Mouse (Mus musculus) left cerebral cortex, adult 18-20 months (tissue): ENCODE measurements around the gene Myh9. TPM values are rescaled to one million over a fixed set of nuclear protein-coding genes. Genes with fewer than 3 reads are reported as not detected.
A peak's percentile ranks its signal among the peaks of the same experiment; 100 is the strongest.
"Not testable (repeated sequence)": the region's sequence is repeated elsewhere in the genome, so short reads cannot be mapped to it uniquely, and the experiment has no call there.

Experiments
- DNase-seq, 2 experiments: peaks; one replicate each; pipeline ENCODE4 v3.0.0; 2021 to 2022; ENCODE audit warnings: low spot score in 2 of 2, mixed read lengths in 1 of 2
- total RNA-seq, 2 experiments: library from RNA; stranded (reverse); gene quantifications; 2 replicates each; pipeline ENCODE4 v1.2.3; 2021

Myh9 gene
- total RNA-seq, 2 experiments from 2014 or later = 74.4 to 78.9 TPM

DNA sequence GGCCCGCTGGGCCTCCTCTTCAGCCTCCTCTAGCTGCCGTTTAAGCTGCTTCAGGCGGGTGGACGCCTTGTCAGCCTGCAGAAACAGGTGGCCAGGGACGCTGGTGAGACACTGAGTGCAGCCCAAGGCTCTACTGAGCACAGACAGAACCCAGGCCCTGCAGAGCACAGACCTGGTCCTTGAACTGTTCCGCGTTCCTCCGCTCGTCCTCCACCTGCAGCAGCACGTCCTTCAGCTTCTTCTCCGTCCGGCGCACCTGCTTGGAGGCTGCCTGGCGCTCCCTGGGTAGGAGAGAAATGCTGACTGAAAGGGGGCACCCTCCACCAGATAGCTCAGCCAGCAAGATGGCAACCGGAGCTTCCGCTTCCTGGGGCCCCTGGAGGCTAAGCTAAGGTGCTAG, 78.9 kb downstream of the Myh9 start:
- no peak for DNase-seq

DNA sequence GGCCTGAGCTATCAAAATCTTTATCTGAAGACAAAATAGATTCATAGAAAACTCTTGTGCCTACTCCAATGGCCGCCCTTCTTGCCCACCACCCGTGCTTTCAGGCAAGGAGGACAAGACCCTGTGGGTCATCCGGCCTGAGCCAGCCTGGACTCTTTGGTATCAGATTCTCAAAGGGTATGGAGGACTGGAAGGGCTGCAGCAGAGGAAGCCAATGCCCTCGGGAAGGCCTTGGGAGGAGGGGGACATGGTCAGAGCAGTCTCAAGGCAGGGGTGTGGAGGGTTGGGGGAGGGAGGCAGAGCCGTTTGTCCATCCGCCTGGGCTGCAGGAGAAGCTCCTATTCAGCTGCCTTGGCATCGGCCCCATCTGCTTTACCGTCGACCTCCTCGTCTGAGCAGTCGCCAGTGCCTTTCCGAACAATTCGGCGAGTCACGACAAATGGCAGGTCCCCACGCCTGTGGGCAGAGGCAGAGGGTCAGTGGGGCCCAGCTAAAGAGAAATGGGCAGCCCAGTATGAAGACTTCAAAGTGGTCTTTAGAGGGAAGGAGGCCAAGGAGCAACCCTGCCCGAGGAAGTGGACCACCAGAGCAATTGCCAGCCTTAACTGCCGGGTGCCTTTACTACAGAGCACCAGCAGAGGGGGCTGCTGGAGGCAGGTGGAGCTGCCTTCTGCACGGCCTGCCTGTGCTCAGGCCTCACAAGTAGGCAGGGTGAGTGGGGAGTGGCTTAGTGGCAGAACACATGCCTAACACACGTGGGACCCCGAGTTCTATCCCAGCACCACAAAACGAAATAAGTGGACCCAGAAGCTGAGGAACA, 80.2 kb downstream of the Myh9 start:
- DNase-seq = no peak

DNA sequence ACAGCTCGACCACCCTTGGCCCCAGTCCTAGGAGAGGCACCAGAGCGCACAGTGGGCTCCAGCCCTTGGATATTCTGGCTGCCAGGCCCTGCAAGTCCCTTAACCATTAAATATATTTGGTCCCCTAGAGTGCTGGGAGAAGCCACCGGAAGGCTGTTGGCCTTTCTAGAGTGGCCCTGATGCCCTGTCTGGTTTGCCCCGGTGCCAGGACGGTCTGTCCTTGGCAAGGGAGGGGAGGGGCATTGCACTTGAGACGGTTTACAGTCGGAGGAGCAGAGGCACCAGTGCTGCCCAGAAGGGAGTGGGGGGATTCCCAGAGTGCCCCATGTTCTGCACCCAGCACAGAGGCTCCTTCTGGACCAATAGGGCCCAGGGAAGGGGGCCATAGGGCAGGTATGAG, 80.9 kb downstream of the Myh9 start:
- DNase-seq = no peak

DNA sequence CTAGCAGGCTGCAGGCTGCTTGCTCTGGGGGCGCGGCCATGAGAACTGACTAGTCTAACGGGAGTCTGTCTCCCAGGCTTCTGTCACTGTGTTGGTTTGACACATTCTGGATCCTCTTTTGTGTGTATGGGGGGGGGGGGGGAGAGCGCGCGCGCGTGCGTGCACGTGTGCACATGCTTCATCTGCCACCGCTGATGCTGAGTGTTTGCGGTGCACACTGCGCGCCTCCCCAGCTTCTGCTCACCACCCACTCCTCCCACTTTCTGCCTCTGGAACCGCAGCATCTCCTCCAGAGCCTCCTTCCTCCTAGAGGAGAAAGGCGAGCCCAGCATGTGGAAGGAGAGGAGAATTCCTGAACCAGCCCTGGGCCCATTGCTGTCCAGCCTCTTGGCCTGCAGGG, 81.9 kb downstream of the Myh9 start:
- no peak for DNase-seq

DNA sequence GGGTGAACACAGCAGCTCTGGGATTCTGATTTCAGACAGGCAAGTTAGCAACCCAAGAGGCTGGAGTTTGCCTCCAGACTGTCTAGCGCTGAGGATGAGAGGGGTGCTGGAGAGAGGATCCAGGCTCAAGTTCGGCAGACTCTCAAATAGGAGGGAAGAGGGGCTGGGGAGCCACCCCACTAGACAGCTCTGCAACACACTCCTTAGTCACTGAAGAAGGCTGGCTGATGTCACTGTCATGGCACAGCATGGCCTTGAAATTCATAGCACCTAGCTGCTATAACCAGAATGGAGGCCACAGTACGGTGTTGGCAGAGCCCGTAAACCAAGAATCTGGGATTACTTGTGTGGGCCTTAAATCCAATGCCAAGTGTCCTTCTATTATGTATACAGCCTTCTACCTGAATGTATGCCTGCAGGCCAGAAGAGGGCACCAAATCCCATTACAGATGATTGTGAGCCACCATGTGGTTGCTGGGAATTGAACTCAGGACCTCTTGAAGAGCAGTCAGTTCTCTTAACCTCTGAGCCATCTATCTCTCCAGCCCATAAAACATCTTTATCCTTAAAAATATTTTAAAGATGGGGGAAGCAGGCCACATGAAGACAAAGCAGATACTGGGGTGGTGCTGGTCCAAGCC, 84.3 kb downstream of the Myh9 start:
- DNase-seq = no peak

DNA sequence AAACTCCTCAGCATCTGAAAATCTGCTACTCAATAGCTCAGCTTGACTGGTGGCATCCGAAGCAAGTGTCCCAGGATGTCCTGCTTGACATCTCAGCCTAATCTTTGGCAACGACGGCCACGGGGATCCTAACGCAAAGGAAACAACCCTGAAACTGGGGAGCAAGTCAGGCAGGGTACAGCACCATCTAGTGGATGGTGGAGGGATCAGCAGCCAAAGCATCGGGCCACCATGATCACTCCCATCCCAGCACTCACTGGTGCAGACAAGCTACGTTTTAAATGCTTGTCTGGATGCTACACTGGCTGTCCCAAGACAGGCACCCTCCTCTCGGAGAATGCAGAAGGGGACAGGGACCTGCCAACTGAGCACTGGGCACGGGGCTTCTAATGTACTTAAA, 85.1 kb downstream of the Myh9 start, which contains the start of gene Apol8:
TSS of gene Apol8 (minus strand) at position 156 of the 400 bp plus-strand sequence.
- peak; percentile 66 to 79 for DNase-seq

DNA sequence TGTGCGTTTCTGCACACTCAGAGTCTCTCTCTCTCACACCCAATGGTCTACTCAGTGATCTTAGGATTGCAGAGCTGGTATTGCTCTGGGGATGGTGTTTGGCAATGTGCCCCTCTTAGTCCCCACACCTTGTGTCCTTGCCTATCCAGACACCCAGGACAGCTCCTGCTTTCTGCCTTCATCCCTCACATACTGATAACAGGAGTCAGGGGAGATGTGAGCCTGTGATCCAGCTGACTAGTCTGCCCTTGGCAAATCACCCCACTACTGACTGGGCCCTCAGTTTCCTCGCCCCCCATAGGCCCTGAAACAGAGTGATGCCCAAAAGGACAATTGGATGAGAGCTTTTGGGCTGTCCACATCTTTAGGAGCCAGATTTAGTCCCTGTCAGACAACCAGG, 85.9 kb downstream of the Myh9 start:
- DNase-seq = no peak

DNA sequence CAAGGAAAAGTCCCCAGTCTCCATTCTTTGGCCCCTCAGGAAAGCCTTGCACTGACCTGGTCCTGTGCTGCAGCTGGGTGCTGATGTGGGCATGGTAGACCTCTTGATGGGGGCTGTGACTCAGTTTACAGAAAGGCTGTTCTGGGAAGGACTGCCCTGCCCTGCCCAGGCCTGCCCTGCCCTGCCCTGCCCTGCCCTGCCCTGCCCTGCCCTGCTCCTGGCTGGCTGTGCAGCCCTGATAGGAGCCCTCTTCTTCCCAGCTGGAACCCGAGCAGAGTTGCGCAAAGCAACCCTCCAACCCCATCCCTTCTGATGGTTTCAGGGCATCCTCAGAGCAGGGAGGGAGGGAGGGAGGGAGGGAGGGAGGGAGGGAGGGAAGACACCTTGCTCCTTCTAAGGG, 86.8 kb downstream of the Myh9 start:
- DNase-seq = no peak

DNA sequence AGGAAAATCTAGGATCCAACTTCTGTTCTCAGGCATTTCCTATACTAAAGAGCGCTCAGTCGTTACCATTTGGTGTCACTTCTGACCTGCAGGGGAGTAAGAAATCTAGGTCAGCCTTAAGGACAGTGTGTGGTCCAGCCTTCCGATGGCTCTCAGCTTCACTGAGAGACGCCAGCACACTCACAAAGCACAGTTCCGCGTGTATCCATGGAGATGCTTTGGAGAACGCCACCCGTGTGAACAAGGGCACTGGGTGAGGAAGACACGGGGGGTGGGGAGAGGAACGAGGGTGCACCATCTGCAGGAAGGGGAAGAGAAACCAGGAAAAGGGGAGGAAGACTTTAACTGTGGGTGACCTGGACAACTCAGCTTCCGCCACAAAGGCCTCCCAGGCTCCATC, 89.5 kb downstream of the Myh9 start:
- DNase-seq = no peak

DNA sequence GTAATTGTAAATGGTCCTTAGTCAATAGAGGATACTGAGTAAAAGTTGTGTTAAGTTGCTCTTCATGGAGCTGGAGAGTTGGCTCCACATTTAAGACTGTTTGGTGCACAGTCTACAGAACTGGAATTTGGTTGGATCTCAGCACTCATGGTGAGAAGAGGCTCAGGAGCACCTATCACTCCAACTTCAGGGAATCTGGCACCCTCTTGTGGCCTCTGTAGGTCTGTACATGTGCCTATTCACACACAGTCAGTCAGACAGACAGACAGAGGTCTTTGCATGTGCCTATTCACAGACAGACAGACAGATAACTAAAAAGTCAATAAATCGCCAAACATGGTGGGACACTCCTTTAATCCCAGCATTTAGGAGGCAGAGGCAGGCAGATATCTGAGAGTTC, 91.5 kb downstream of the Myh9 start:
- no peak for DNase-seq

DNA sequence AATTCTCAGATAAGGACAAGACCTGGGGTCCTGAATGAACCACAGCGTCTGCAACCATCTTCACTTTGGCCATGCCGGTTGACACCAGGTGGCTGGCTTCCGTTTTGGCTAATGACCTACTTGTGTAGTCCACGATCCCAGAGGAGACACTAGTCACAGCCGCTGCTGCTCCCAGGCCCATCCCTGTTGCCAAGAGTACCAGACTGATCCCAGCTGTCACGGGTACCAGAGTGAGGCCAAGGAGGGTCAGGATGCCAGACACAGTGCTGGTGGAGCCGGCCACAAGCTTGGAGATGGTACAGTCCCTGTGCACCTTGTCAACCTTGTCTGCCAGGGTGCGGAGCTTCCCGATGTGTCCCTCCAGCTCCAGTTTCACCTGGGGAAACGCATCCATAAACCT, 92.3 kb downstream of the Myh9 start:
- no peak for DNase-seq

DNA sequence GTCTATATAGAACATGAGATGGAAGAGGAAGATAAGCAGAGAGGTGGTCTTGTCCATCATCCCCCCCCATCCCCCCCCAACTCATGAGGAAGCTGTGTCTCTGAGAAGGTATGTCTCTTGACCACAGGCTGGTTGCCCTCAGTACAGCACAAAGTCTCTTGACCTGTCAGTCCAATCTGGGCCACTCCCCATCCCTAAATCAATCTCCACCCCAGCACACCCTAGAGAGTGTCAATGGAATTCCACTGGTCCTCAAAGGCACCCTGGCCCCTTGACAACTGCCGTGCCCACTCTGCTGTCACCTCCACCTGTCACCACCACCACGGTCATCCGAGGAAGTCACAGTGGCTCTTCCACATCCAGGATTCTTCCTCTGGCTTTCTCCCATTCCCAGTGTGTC, 93.6 kb downstream of the Myh9 start:
- no peak for DNase-seq

DNA sequence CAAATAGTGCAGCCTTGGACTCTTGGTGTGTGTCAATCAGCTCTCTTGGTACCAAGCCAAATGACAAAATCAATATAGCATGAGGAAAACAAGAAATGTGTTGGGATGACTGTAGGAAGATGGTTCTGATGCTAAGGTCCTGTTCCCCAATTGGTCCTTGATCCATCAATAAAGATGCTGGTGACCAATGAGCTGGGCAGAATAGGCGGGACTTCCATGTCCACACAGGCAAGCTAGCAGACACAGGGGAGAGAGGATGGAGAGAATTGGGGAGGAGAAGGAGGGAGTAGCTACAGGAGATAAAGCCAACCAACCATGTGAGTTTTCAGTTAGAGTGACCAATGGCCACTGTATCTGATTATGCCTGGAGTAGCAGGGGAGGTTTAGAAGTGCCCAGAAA, 95.6 kb downstream of the Myh9 start:
- no peak for DNase-seq

DNA sequence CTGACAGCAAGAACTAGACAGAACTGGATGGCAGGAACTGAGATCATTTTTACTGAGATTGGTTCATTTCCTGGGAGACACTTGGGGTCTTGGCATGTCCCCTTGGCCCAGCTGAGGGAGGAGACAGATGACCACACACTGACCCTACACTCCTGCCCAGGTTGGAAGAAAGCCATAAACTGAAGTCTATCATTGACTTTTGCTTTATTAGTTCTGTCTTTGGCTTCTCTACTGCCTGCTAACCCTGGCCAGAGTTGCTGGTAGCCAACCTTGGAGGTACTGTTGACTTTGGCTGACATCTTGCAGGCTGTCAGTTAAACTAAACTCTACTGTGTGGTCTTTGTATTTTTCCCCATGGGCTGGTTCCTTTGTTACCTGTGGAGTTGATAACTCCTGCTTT, 96.9 kb downstream of the Myh9 start:
- DNase-seq = no peak

DNA sequence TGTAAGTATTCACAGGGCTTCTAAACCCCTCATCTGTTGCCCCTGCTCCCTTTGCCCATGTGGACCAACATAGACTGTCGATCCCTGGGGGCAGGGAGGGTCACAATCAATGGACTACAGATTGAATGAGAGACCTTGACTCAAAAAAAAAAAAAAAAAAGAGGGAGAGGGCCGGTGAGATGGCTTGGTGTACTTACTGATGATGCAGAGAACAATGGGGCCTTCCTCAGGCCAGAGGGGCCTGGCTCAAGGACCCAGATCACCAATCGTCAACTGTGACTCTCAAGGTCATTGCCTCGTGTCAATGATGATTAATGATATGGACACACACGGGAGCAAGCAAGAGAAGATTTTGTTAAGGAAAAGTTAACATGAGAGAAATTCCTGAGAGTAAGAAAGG, 97.3 kb downstream of the Myh9 start:
- DNase-seq = no peak

DNA sequence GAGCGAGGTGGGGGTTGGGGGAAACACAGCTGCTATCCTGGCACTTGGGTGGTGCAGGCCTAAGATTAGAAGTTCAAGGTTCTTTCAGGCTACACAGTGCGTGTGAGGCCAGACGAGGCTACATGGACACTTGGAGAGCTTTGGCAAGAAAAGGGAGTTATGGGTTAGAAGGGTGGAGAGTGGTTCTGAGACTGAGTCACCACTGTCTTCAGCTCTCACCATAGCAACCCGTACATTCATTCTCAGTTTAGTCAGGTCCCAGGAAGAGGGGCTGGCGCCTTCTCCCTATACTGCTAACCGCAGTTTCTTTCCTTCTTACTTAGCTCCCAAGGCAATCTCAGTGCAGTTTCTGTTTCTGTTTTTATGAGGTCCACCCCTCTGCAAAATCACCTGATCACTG, 100.4 kb downstream of the Myh9 start:
- DNase-seq = not testable (repeated sequence)

DNA sequence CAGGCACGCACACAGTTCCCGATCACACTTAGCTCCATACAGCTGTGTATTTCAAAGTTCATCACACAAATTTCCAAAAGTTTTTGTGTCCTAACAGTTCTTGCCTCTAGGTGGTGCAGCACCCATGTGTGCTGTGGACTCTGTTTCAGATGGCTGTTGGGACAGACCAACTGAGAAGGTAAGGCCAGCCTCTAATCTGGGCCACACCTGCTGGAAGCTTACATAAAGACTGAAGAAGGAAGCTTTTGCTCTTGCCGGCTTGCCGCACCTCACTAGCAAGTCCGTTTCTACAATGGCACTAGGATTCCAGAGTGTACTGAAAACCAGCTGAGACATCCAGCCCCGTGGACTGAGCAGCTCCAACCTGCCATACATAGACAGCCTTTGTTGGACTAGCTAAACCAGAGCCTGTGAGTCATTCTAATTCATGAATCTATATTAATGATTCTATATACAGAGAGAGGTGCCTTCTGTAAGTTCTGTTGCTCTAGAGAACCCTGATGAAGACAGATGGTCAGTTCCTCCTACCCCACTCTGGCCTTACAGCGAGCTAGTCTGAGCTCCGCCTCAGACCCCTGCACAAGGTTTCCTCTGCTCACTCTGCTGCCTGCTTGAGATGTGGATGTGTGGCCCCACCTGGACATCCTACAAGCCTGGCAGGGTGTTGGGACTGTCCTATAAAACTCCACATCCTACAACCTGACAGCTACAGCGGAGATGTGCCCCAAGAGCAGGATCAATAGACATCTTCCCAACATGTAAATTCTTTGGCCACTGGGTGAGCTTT, 101.3 kb downstream of the Myh9 start:
- no peak for DNase-seq

DNA sequence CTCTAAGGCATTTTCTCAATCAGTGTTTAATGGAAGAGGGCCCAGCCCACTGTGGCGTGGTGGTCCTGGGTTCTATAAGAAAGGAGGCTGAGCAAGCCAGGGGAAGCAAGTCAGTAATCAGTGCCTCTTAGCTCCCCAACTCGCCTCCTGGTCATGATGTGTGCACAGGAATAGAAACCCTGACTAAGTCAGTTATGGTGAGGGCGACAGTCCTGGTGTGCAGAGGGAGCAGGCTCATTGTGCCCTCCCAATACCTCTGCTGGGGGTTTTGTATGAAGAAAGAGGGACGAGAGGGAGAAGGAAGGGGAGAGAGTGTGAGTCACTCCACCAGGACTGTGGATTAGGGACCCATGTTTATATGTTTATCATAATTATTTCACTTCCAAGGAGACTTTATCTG, 108.1 kb downstream of the Myh9 start:
- not testable (repeated sequence) for DNase-seq

DNA sequence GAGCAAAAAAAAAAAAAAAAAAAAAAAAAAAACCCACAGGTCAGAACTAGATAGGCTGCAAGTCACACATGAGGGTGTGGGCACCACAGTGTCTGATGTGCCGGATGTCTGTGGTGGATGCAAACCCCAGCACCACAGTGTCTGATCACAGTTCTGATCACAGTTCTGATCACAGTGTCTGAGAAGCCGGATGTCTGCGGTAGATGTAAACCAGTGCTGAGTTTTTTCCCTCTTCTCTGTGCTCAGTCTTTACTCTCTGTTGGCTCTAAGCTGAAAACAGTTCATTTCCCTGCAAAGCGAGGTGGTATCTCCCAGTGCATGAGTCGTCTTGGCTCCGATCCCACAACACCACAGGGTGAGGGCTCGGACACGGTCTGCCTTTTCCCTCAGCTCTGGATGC, 108.6 kb downstream of the Myh9 start:
- not testable (repeated sequence) for DNase-seq

DNA sequence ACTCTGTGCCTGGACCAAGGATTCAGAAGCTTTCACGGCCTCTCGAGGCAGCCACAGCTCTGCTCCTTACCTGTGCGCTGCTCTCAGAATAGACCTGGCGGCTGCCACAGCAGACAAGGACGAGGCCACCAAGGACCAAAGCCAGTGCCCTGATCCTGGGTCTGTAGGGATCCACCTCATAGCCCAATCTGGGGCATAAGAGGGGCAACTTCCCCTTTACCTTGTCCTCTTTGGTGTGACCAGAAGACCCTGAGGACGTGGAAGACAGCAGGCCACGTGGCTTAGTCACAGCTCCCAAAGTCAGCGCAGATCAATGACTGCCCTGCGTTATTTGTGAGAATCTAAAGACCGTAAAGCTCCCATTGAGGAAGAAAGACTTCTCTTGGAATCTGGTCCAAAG, 109.1 kb downstream of the Myh9 start:
- DNase-seq = not testable (repeated sequence)

DNA sequence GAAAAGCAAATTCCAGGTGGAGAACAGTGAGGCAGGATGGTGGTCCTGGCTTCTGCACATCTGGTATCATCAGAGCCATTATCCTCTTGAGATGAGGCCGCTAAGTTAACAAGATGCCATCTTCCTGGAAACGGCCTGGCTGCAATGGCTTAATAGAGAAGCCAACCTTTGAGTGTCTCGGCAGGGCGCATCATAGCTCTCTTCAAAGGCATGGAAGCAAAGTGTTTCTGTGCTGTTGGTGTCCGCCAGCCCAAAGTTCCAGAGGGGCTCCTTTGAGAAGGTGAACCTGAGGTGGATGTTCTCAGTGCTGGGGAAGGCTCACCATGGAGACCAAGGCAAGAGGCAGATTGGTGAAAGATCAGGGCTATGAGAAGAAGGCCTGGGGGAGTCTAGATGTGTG, 110.4 kb downstream of the Myh9 start:
- no peak for DNase-seq

DNA sequence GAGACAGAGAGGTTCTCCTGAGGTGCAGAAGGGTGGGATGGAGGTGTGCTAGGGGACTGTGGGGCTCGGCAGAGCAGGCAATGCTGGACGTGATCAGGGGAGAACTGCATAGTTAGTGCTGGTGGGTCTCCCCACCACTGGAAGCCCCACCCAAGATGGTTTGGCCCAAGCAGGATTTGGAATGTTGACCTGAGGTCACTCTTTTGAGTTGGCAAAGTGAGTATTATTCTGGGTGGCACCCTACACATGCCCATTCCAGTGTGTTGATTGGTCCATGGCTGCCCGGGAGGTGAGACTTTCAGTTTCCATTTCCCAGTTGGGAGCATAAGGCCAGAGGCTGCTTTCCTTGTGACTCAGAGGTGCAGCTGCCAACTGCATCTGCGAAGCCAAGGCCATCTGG, 113.2 kb downstream of the Myh9 start, which contains the start of gene Apol9b:
TSS of gene Apol9b (plus strand) at position 301 of the 400 bp plus-strand sequence.
- DNase-seq = not testable (repeated sequence)
